Mouse (Mus musculus) brain, embryonic 14.5 days (tissue): ENCODE results near the gene Clstn2.

Experiments
- CTCF ChIP-seq: fragments of 200-500 bp; IDR thresholded peaks from 2 replicates; pipeline ENCODE4 v1.5.1; 2012; ENCODE audit warnings: inconsistent platforms, mild to moderate bottlenecking, moderate library complexity, borderline replicate concordance; ENCODE audit not compliant: insufficient read depth, insufficient read length; ENCODE audit errors: extremely low read depth
- POLR2A ChIP-seq: fragments of 200-500 bp; IDR thresholded peaks from 2 replicates; pipeline ENCODE4 v1.6.1; 2012; ENCODE audit warnings: mild to moderate bottlenecking, inconsistent platforms, borderline replicate concordance; ENCODE audit not compliant: poor library complexity, insufficient read depth, insufficient read length, severe bottlenecking; ENCODE audit errors: extremely low read depth

- no peak for TF ChIP-seq POLR2A
- TF ChIP-seq CTCF = no peak
Measured at GRCm38 (mm10) chr9:98018687-98019086, 14.3 kb downstream of the Clstn2 start.
